Mouse (Mus musculus) ovary, postnatal 14 days (tissue): ENCODE measurements around the gene Pitpnm3.
"Not testable (repeated sequence)": the region's sequence is repeated elsewhere in the genome, so short reads cannot be mapped to it uniquely, and the experiment has no call there.

Source experiments
- DNase-seq: peaks from one replicate; pipeline ENCODE4 v3.0.0; 2022; ENCODE audit warnings: low spot score

Pitpnm3 gene

GRCm38 (mm10) chr11:72135383-72136158 lies at the start of gene Pitpnm3:
Gene Pitpnm3 (minus strand): TSS chr11:72135778.
- no peak for DNase-seq

GRCm38 (mm10) chr11:72184252-72184651 lies 48.7 kb upstream of the Pitpnm3 start:
- DNase-seq, result no peak

- no peak for DNase-seq
These were observed 45.6 kb upstream of the Pitpnm3 start for GRCm38 (mm10) chr11:72181136-72181535.

GRCm38 (mm10) chr11:72180556-72180955 lies 45.0 kb upstream of the Pitpnm3 start:
- no peak for DNase-seq

- DNase-seq, result no peak
These were observed 41.0 kb upstream of the Pitpnm3 start for GRCm38 (mm10) chr11:72176553-72176952.

GRCm38 (mm10) chr11:72175966-72176365 lies 40.4 kb upstream of the Pitpnm3 start:
- no peak for DNase-seq

- no peak for DNase-seq
These were observed 39.1 kb upstream of the Pitpnm3 start for GRCm38 (mm10) chr11:72174721-72175120.

GRCm38 (mm10) chr11:72173506-72173905 lies 37.9 kb upstream of the Pitpnm3 start:
- no peak for DNase-seq

- not testable (repeated sequence) for DNase-seq
These were observed 36.3 kb upstream of the Pitpnm3 start for GRCm38 (mm10) chr11:72171906-72172305.

- DNase-seq, result no peak
These were observed 34.3 kb upstream of the Pitpnm3 start for GRCm38 (mm10) chr11:72169871-72170270.

GRCm38 (mm10) chr11:72163198-72163597 lies 27.6 kb upstream of the Pitpnm3 start:
- no peak for DNase-seq

- no peak for DNase-seq
These were observed 21.0 kb upstream of the Pitpnm3 start for GRCm38 (mm10) chr11:72156624-72157023.

GRCm38 (mm10) chr11:72155981-72156428 lies 20.4 kb upstream of the Pitpnm3 start:
- no peak for DNase-seq

- no peak for DNase-seq
These were observed 19.8 kb upstream of the Pitpnm3 start for GRCm38 (mm10) chr11:72155186-72155980.

GRCm38 (mm10) chr11:72153122-72153862 lies 17.7 kb upstream of the Pitpnm3 start:
- DNase-seq, result no peak

- DNase-seq, result no peak
These were observed 15.5 kb upstream of the Pitpnm3 start for GRCm38 (mm10) chr11:72151120-72151519.

- DNase-seq, result no peak
These were observed 12.3 kb upstream of the Pitpnm3 start for GRCm38 (mm10) chr11:72147910-72148309.

- no peak for DNase-seq
These were observed 10.3 kb upstream of the Pitpnm3 start for GRCm38 (mm10) chr11:72145877-72146248.

- no peak for DNase-seq
These were observed 9.8 kb upstream of the Pitpnm3 start for GRCm38 (mm10) chr11:72145182-72145876.

GRCm38 (mm10) chr11:72142889-72143288 lies 7.3 kb upstream of the Pitpnm3 start:
- no peak for DNase-seq

GRCm38 (mm10) chr11:72140198-72140597 lies 4.6 kb upstream of the Pitpnm3 start:
- DNase-seq, result no peak
